Mouse (Mus musculus) midbrain, embryonic 10.5 days (tissue): Measurements from ENCODE around the gene Rhpn2. TPM values are rescaled to one million over a fixed set of nuclear protein-coding genes. Genes with fewer than 3 reads are reported as not detected.

Experiments
- DNase-seq: peaks from one replicate; pipeline ENCODE4 v3.0.0-alpha.2; 2017; ENCODE audit warnings: low spot score
- H3K27ac ChIP-seq: fragments of 300-500 bp; sonication (generic); replicated peaks from 2 replicates; pipeline ENCODE4 v1.5.1; 2016; ENCODE audit warnings: mild to moderate bottlenecking
- H3K27me3 ChIP-seq: fragments of 300-500 bp; sonication (generic); 2 replicates; pipeline ENCODE4 v1.6.1; 2016; ENCODE audit warnings: low read depth, mild to moderate bottlenecking; ENCODE audit not compliant: poor library complexity, severe bottlenecking
- H3K36me3 ChIP-seq: fragments of 300-500 bp; sonication (generic); 2 replicates; pipeline ENCODE4 v1.6.1; 2016; ENCODE audit warnings: mild to moderate bottlenecking, moderate library complexity
- H3K4me1 ChIP-seq: fragments of 300-500 bp; sonication (generic); 2 replicates; pipeline ENCODE4 v1.6.1; 2016
- H3K4me3 ChIP-seq: fragments of 300-500 bp; sonication (generic); 2 replicates; pipeline ENCODE4 v1.5.1; 2016; ENCODE audit warnings: mild to moderate bottlenecking, moderate library complexity
- H3K9me3 ChIP-seq: fragments of 300-500 bp; sonication (generic); replicated peaks from 2 replicates; pipeline ENCODE4 v1.6.1; 2016; ENCODE audit warnings: mild to moderate bottlenecking
- WGBS: fragments of 180-500 bp; shearing (Covaris S2); methylation state at CpG from one replicate; pipeline ENCODE4 v1.1.7; 2016; 5-methylcytosine and 5-hydroxymethylcytosine counted together
- polyA plus RNA-seq: library from polyadenylated mRNA; unstranded; fragments of >200 nt; fragmentation: Nextera tagmentation; extraction: Ambion mirVana; gene quantifications from 2 replicates; pipeline ENCODE4 v1.2.1, GENCODE M21; 2016

Gene Rhpn2
- polyA plus RNA-seq, 1 experiment from 2014 or later = 3.7 TPM

DNA sequence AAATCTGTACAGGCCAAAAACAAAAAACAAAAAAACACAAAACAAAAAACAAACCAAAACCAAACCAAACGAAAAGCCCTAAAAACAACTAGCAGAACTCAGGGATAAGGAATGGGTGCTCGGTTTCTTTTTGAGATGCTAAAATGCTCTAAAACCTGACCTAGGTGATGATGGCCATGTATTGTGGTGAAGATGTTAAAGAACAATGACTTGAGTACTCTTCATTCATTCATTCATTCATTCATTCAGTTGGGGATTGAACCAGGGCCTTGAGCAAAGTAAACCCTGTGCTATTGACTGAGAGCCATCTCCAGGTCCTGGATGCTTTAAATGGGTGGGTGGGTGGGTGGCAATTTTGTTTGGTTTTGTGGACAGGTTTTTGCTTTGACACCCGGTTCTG lies 17.2 kb downstream of the Rhpn2 start:
- Histone ChIP-seq H3K27me3 (no peaks in the 10 kb centered on the region), H3K4me1 (no peaks in the 10 kb centered on the region), H3K9me3 (no peaks in the 10 kb centered on the region), H3K36me3 (no peaks in the 10 kb centered on the region), H3K27ac (no peak overlapping the region), H3K4me3 (no peak overlapping the region)
- 92% methylated on average over 3 of the region's 3 CpGs for WGBS
- no peak for DNase-seq

GRCm38 (mm10) chr7:35353306-35353705 lies 19.3 kb downstream of the Rhpn2 start:
- DNase-seq = no peak
- no peaks in the 10 kb centered on the region for H3K9me3 ChIP-seq
- H3K27ac ChIP-seq = no peak overlapping the region
- no peaks in the 10 kb centered on the region for H3K36me3 ChIP-seq
- no peaks in the 10 kb centered on the region for H3K27me3 ChIP-seq
- H3K4me3 ChIP-seq = no peak overlapping the region
- H3K4me1 ChIP-seq = no peaks in the 10 kb centered on the region
- 91% methylated on average over 15 of the region's 15 CpGs for WGBS

GRCm38 (mm10) chr7:35355303-35355872 lies 21.4 kb downstream of the Rhpn2 start:
- Histone ChIP-seq H3K9me3 (no peaks in the 10 kb centered on the region), H3K4me3 (no peak overlapping the region), H3K27me3 (no peaks in the 10 kb centered on the region), H3K27ac (no peak overlapping the region), H3K4me1 (no peaks in the 10 kb centered on the region), H3K36me3 (no peaks in the 10 kb centered on the region)
- 88% methylated on average over 5 of the region's 5 CpGs for WGBS
- no peak for DNase-seq

DNA sequence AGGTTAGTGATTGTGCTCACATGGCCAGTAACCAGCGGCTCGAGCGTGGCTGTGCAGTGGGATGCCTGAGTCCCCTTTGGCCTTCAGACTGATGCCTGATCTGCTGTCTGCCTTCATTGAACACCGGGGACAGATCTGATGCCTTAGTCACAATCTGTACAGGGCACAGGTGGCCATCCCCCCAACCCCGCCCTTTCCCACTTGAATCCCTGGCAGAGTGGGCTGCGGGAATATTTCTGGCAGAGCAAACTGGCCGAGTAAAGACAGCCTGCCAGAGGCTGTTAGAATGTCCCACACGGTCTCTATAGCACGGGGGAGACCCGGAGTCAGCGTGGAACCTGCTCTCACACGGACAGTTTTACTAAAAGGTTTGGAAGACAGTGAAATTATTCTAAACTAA lies 23.7 kb downstream of the Rhpn2 start:
- H3K4me3 ChIP-seq = no peak overlapping the region
- DNase-seq = no peak
- H3K27me3 ChIP-seq = no peaks in the 10 kb centered on the region
- no peaks in the 10 kb centered on the region for H3K9me3 ChIP-seq
- H3K27ac ChIP-seq = 0 out of 2 replicates have a peak overlapping the region, but pooled peaks have one; percentile 33
- 88% methylated on average over 12 of the region's 12 CpGs for WGBS
- H3K4me1 ChIP-seq = peaks cover 1% of the 10 kb centered on the region; the same call in 1 of the 2 replicates
- H3K36me3 ChIP-seq = no peaks in the 10 kb centered on the region

- no peaks in the 10 kb centered on the region for H3K36me3 ChIP-seq
- H3K27me3 ChIP-seq = no peaks in the 10 kb centered on the region
- H3K27ac ChIP-seq = no peak overlapping the region
- H3K4me1 ChIP-seq = peaks cover 7% of the 10 kb centered on the region; the same call in 1 of the 2 replicates
- no peaks in the 10 kb centered on the region for H3K9me3 ChIP-seq
- 73% methylated on average over 5 of the region's 5 CpGs for WGBS
- H3K4me3 ChIP-seq = no peak overlapping the region
- no peak for DNase-seq
Observed at GRCm38 (mm10) chr7:35362253-35362652, 28.3 kb downstream of the Rhpn2 start.

DNA sequence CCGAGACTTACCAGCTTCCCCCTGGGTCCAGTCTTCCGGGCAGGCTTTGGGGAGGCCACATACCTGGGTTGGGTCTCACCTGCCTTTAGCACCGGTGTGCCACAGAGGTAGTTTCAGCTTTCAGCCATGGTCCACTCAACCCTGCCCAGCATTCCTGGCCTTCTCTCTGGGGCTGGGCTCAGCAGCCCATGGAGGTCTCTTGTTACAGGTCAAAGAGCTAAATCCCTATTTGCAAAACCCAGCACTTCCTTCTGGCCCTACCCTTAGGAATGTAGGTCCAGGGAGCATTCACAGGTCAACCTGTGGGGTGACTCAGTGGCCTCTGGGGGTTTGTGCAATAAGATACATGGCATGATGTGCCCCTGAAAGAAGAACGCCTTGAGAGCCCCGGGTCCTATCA lies 28.9 kb downstream of the Rhpn2 start:
- no peak for DNase-seq

DNA sequence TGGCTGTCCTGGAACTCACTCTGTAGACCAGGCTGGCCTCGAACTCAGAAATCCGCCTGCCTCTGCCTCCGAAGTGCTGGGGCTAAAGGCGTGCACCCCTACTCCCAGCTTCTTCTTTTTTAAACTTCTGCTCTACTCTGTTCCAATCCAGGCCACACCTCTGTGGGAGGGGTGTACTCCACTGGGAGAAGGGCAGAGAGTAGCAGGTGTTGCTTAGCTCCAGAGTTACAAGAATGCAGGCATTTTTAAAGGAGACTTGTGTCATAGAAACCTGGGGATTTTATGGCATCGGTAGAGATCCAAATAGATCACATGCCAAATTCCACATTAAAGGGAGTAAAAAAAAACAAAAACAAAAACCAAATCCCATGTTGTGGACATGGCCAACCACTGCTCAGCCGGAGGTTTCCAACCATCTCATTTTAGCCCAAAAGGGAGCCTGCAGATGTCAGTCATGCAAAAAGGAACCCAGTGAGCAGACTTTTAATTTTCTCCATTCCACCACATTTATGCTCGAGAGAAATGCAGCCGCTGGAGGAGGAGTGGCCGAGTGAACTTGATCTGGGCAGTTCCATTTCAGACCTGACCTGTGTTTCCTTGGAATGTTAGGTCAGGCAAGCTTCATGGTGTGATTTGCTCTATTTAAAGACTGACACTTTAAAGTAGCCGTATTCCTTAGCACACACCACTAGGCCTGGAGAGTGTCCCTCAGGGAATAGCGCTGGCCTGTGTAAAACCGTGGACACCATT lies 31.4 kb downstream of the Rhpn2 start:
- Histone ChIP-seq H3K4me1 (peaks cover 7% of the 10 kb centered on the region; the same call in 1 of the 2 replicates), H3K27ac (no peak overlapping the region), H3K9me3 (no peaks in the 10 kb centered on the region), H3K27me3 (no peaks in the 10 kb centered on the region), H3K36me3 (no peaks in the 10 kb centered on the region), H3K4me3 (no peak overlapping the region)
- DNase-seq = no peak
- WGBS = 80% methylated on average over 12 of the region's 12 CpGs

More for the DNA sequence above, 28.9 kb downstream of the Rhpn2 start:
- H3K9me3 ChIP-seq = no peaks in the 10 kb centered on the region
- no peaks in the 10 kb centered on the region for H3K27me3 ChIP-seq
- no peak overlapping the region for H3K27ac ChIP-seq
- no peak overlapping the region for H3K4me3 ChIP-seq
- 74% methylated on average over 5 of the region's 5 CpGs for WGBS
- H3K36me3 ChIP-seq = no peaks in the 10 kb centered on the region
- peaks cover 7% of the 10 kb centered on the region; the same call in 1 of the 2 replicates for H3K4me1 ChIP-seq

DNA sequence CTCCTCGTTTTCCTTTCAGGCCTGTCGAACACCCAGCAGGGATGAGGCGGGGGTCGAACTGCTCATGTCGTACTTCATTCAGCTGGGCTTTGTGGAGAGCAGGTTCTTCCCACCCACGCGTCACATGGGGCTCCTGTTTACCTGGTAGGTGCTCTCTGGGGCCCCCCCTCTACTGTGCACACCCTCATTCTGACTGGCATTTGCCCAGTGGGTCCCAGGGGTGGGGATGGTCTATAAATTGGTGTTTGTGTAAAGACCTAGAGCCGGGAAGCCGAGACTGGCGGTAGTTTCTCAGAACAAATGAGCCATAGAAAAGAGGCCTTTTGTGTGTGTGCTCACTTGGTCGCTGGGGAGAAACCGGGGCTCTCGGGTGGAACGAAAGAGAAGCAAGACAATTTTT lies 37.1 kb downstream of the Rhpn2 start:
- Histone ChIP-seq H3K9me3 (no peaks in the 10 kb centered on the region), H3K27me3 (no peaks in the 10 kb centered on the region), H3K27ac (peak overlapping the region; percentile 75), H3K4me1 (peaks cover 18% of the 10 kb centered on the region), H3K36me3 (no peaks in the 10 kb centered on the region), H3K4me3 (0 out of 2 replicates have a peak overlapping the region, but pooled peaks have one; percentile 14)
- DNase-seq = peak; percentile 23
- WGBS = 27% methylated on average over 14 of the region's 14 CpGs

DNA sequence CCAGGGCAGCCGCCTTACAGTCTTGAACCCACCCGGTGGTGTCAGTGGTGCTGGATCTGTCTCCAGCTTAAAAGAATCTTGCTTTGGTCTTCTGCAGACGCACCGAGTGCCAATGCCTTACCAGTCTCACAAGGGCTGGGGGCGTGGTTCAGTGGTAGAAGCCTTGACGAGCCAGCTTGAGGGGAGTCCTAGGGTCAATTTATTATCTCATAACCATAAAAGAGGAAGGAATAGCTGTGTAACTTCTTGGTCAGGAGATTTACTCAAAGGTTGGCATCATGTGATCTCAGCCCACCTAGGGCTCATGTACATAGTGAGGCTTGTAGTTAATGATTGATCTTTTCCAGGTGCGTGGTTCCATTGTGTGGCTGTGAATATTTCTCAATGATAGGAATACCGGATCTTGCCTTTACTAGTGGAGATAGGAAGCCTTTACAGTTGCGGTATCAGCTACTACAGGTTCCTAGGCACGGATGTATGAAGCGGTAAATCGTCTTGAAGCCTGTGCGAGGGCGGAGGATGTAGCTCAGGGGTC lies 38.6 kb downstream of the Rhpn2 start:
- DNase-seq = no peak
- WGBS = 95% methylated on average over 14 of the region's 14 CpGs
- H3K9me3 ChIP-seq = no peaks in the 10 kb centered on the region
- no peaks in the 10 kb centered on the region for H3K36me3 ChIP-seq
- no peak overlapping the region for H3K27ac ChIP-seq
- H3K4me1 ChIP-seq = peaks cover 18% of the 10 kb centered on the region
- H3K4me3 ChIP-seq = no peak overlapping the region
- no peaks in the 10 kb centered on the region for H3K27me3 ChIP-seq

DNA sequence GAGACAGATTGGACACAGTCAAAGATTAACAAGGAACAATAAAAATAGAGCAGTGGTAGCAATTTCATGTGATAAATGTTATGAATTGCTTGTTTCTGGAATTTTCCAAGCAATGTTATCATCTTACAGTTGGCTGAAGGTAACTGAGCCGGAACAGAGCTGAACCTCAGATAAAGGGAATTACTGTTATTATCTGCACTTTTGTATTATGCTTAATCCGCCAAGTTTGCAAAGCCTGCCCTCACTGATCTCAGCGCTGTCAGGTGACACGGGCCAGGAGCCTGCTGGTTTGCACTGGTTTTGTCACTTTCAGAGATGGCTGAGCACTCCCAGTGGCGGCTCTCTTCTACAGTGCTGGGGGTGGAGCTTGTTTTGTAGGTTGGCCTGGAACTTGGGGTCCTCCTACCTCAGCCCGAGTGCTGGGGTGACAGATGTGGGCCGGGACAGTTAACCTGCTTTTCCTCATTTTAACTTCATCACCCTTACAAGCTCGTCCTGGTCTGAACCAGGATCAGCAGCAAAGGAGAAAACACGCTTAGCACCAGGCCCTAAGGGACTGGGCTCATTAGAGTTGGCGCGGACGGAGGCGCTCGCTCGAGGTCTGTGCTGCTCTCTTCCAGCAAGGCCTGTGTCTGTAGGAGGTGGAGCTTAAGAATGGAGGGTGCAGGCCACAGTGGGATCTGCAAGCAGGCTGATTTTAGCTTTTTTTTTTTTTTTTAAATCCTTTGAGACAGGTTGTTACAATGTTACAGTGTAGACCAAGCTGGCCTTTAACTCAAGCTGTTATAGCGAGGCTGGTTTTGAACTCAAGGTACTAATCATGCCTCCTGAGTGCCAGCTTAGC lies 39.4 kb downstream of the Rhpn2 start:
- no peaks in the 10 kb centered on the region for H3K27me3 ChIP-seq
- H3K9me3 ChIP-seq = no peaks in the 10 kb centered on the region
- WGBS = 76% methylated on average over 16 of the region's 16 CpGs
- no peak for DNase-seq
- no peak overlapping the region for H3K27ac ChIP-seq
- no peak overlapping the region for H3K4me3 ChIP-seq
- no peaks in the 10 kb centered on the region for H3K36me3 ChIP-seq
- H3K4me1 ChIP-seq = peaks cover 18% of the 10 kb centered on the region

- no peaks in the 10 kb centered on the region for H3K27me3 ChIP-seq
- no peak for DNase-seq
- WGBS = 86% methylated on average over 7 of the region's 7 CpGs
- no peak overlapping the region for H3K4me3 ChIP-seq
- no peak overlapping the region for H3K27ac ChIP-seq
- H3K9me3 ChIP-seq = no peaks in the 10 kb centered on the region
- H3K4me1 ChIP-seq = peaks cover 21% of the 10 kb centered on the region
- no peaks in the 10 kb centered on the region for H3K36me3 ChIP-seq
Observed at GRCm38 (mm10) chr7:35374265-35374664, 40.3 kb downstream of the Rhpn2 start.

DNA sequence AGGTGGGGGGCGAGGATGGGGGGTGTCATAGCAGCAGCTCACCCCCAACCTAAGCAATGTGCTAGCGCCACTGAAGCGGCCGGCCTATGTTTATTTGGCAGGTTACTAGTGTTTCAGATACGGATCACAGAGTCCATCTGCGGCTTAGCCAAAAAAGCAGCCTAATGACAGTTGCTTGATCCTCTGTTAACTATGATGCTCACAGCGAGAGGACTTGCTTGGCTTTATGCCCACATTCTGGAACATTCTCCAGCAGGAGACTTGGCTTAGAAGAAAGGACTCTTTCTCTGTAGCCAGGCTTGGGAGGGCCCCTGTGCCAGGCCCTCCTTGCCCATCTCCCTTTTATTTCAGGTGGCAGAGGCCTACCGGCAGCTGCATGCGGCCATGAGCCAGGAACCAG lies 42.7 kb downstream of the Rhpn2 start:
- 93% methylated on average over 9 of the region's 9 CpGs for WGBS
- H3K36me3 ChIP-seq = no peaks in the 10 kb centered on the region
- DNase-seq = no peak
- no peaks in the 10 kb centered on the region for H3K27me3 ChIP-seq
- H3K27ac ChIP-seq = no peak overlapping the region
- H3K4me3 ChIP-seq = no peak overlapping the region
- no peaks in the 10 kb centered on the region for H3K9me3 ChIP-seq
- H3K4me1 ChIP-seq = peaks cover 16% of the 10 kb centered on the region
